Mouse (Mus musculus) layer of hippocampus, postnatal 25 days (tissue): ENCODE measurements around the gene Vmn1r41. TPM values are rescaled to one million over a fixed set of nuclear protein-coding genes. Genes with fewer than 3 reads are reported as not detected.

ENCODE experiments used
- DNase-seq, 2 experiments: peaks; one replicate each; pipeline ENCODE4 v3.0.0; 2022; ENCODE audit warnings: mixed read lengths in 2 of 2, low spot score in 1 of 2; ENCODE audit errors: extremely low spot score in 1 of 2
- total RNA-seq, 2 experiments: library from RNA; stranded (reverse); gene quantifications; 2 replicates each; pipeline ENCODE4 v1.2.3; 2021

Gene Vmn1r41
- total RNA-seq: not detected

GRCm38 (mm10) chr6:89740466-89740865 is at the start of gene Vmn1r41:
Vmn1r41 (plus strand) TSS chr6:89740766.
- DNase-seq: no peak

- no peak for DNase-seq
These were observed 33.9 kb upstream of the Vmn1r41 start for GRCm38 (mm10) chr6:89706624-89707023.

GRCm38 (mm10) chr6:89707240-89707639 is 33.3 kb upstream of the Vmn1r41 start, which contains the start of gene Vmn1r40:
Vmn1r40 (plus strand) TSS chr6:89707540.
- no peak for DNase-seq

- DNase-seq: no peak
These were observed 22.5 kb upstream of the Vmn1r41 start for GRCm38 (mm10) chr6:89718051-89718450.

GRCm38 (mm10) chr6:89742811-89743210 is 2.2 kb downstream of the Vmn1r41 start:
- no peak for DNase-seq

GRCm38 (mm10) chr6:89790231-89790630 is 49.7 kb downstream of the Vmn1r41 start:
- DNase-seq: no peak

Other genes starting within 250 kb of the Vmn1r41 start
- 10 to 100 TPM; 62.4 to 74.8 TPM for gene Chchd6, start 145.1 kb upstream of the Vmn1r41 start, total RNA-seq
- 1 to 10 TPM; 4.0 to 4.1 TPM for gene Txnrd3, start 96.8 kb upstream of the Vmn1r41 start, total RNA-seq
- not detected for gene Vmn1r40, start 33.2 kb upstream of the Vmn1r41 start, total RNA-seq
- not detected for gene Vmn1r42, start 135.6 kb downstream of the Vmn1r41 start, total RNA-seq
- gene Vmn1r43, start 135.6 kb downstream of the Vmn1r41 start, total RNA-seq: not detected
- gene Vmn1r44, start 142.9 kb downstream of the Vmn1r41 start, total RNA-seq: not detected
- not detected for gene Vmn1r45, start 199.8 kb downstream of the Vmn1r41 start, total RNA-seq
- not detected for gene Vmn1r46, start 228.5 kb downstream of the Vmn1r41 start, total RNA-seq